Comparison of ENCODE assay signal across 9 mouse cellular contexts in genomic region chr13:43005131-43005579, GRCm38 (mm10).
DNase-seq lines count a peak whose midpoint lies in the region; ATAC-seq and TF ChIP-seq lines count a peak whose summit lies in the region.
"Had no signal": no experiment of that assay in that cellular context is flagged by ENCODE, and none has a peak within 500 bp of the region (broad histone marks: within the 10 kb centered on the region; RNA-seq: fewer than 3 reads in every experiment).

No protein-coding gene starts in this region.

- peak overlapping the region; percentile 58 for H3K27ac ChIP-seq in heart, embryonic 15.5 days
- peak overlapping the region; percentile 42; the same call in 1 of the 2 replicates for H3K27ac ChIP-seq in limb, embryonic 12.5 days
- H3K27ac ChIP-seq in forebrain, embryonic 14.5 days (ENCODE audit: low read depth, low read length), result no peak overlapping the region
- no peak overlapping the region for H3K27ac ChIP-seq in thymus, adult 2 months (ENCODE audit: control insufficient read depth, insufficient read depth, low read length)
- H3K27ac ChIP-seq in forebrain, embryonic 10.5 days, result no peak overlapping the region
- H3K27ac ChIP-seq: liver, embryonic 14.5 days had no signal

- 0 out of 2 replicates have a peak, but pooled peaks cover 5% of the 10 kb centered on the region for H3K4me1 ChIP-seq in heart, embryonic 15.5 days (replicated peaks)
- 0 out of 2 replicates have a peak, but pooled peaks cover 4% of the 10 kb centered on the region for H3K4me1 ChIP-seq in limb, embryonic 12.5 days (replicated peaks)
- H3K4me1 ChIP-seq in forebrain, embryonic 14.5 days (ENCODE audit: control insufficient read depth, insufficient read depth, low read length), result no peaks in the 10 kb centered on the region
- H3K4me1 ChIP-seq in thymus, adult 2 months (replicated peaks; ENCODE audit: control insufficient read depth, insufficient read depth, low read length), result no peaks in the 10 kb centered on the region
- H3K4me1 ChIP-seq in forebrain, embryonic 10.5 days, result peaks cover 8% of the 10 kb centered on the region

- DNase-seq in 3134 (ENCODE audit: extremely low read depth, insufficient read length, low spot score), result peak; percentile 6
- peak; percentile 43 for DNase-seq in embryo, embryonic 11 days
- DNase-seq in forebrain, embryonic 14.5 days (ENCODE audit: low spot score), result no peak
- DNase-seq in thymus, adult 2 months, result no peak
- DNase-seq in layer of hippocampus, adult 9-11 months, result no peak
- no peak for DNase-seq in forebrain, embryonic 10.5 days (ENCODE audit: extremely low spot score, low spot score)

- H3K36me3 ChIP-seq in heart, embryonic 15.5 days, result no peaks in the 10 kb centered on the region
- H3K36me3 ChIP-seq in limb, embryonic 12.5 days, result no peaks in the 10 kb centered on the region
- no peaks in the 10 kb centered on the region for H3K36me3 ChIP-seq in forebrain, embryonic 14.5 days (ENCODE audit: control insufficient read depth, insufficient read depth, low read length)
- no peaks in the 10 kb centered on the region for H3K36me3 ChIP-seq in thymus, adult 2 months (ENCODE audit: control insufficient read depth, insufficient read depth, low read length)
- no peaks in the 10 kb centered on the region for H3K36me3 ChIP-seq in forebrain, embryonic 10.5 days (replicated peaks)

- no peak for TF ChIP-seq CTCF in thymus, adult 2 months (IDR thresholded peaks at IDR 0.05; ENCODE audit: borderline replicate concordance, control insufficient read depth, extremely low read depth, insufficient read depth, low read length, poor library complexity)

- no peak overlapping the region for H3K9ac ChIP-seq in heart, embryonic 15.5 days
- H3K9ac ChIP-seq in limb, embryonic 12.5 days (replicated peaks), result no peak overlapping the region
- H3K9ac ChIP-seq in forebrain, embryonic 14.5 days (ENCODE audit: low read length), result no peak overlapping the region
- H3K9ac ChIP-seq: liver, embryonic 14.5 days had no signal

- H3K27me3 ChIP-seq in heart, embryonic 15.5 days, result no peaks in the 10 kb centered on the region
- no peaks in the 10 kb centered on the region for H3K27me3 ChIP-seq in limb, embryonic 12.5 days
- no peaks in the 10 kb centered on the region for H3K27me3 ChIP-seq in forebrain, embryonic 14.5 days (replicated peaks; ENCODE audit: control insufficient read depth, insufficient read depth, low read length)
- no peaks in the 10 kb centered on the region for H3K27me3 ChIP-seq in thymus, adult 2 months (ENCODE audit: control insufficient read depth, insufficient read depth, low read length)
- H3K27me3 ChIP-seq in forebrain, embryonic 10.5 days (ENCODE audit: poor library complexity, severe bottlenecking), result no peaks in the 10 kb centered on the region

- WGBS in heart, embryonic 15.5 days, result 26% methylated on average over 3 of the region's 3 CpGs
- WGBS in limb, embryonic 12.5 days, result 33% methylated on average over 3 of the region's 3 CpGs
- 32% methylated on average over 3 of the region's 3 CpGs for WGBS in forebrain, embryonic 14.5 days
- 61% methylated on average over 3 of the region's 3 CpGs for WGBS in thymus, adult 2 months
- 23% methylated on average over 3 of the region's 3 CpGs for WGBS in forebrain, embryonic 10.5 days

- no peak for TF ChIP-seq POLR2A in thymus, adult 2 months (IDR thresholded peaks at IDR 0.05; ENCODE audit: control insufficient read depth, extremely low read depth, insufficient read depth, low read length, poor library complexity)

- H3K4me3 ChIP-seq in heart, embryonic 15.5 days, result no peak overlapping the region
- no peak overlapping the region for H3K4me3 ChIP-seq in limb, embryonic 12.5 days (replicated peaks)
- no peak overlapping the region for H3K4me3 ChIP-seq in forebrain, embryonic 14.5 days (ENCODE audit: low read depth, low read length)
- no peak overlapping the region for H3K4me3 ChIP-seq in thymus, adult 2 months (ENCODE audit: control insufficient read depth, insufficient read depth, low read length)
- no peak overlapping the region for H3K4me3 ChIP-seq in forebrain, embryonic 10.5 days

- H3K9me3 ChIP-seq in heart, embryonic 15.5 days (replicated peaks), result no peaks in the 10 kb centered on the region
- no peaks in the 10 kb centered on the region for H3K9me3 ChIP-seq in limb, embryonic 12.5 days
- H3K9me3 ChIP-seq in forebrain, embryonic 14.5 days (replicated peaks; ENCODE audit: control insufficient read depth, low read length), result no peaks in the 10 kb centered on the region
- no peaks in the 10 kb centered on the region for H3K9me3 ChIP-seq in forebrain, embryonic 10.5 days

- no peak overlapping the region for H3K4me2 ChIP-seq in heart, embryonic 15.5 days
- H3K4me2 ChIP-seq in limb, embryonic 12.5 days, result no peak overlapping the region
- no peak overlapping the region for H3K4me2 ChIP-seq in forebrain, embryonic 14.5 days (ENCODE audit: low read length)

- 0 out of 2 replicates have a peak, but pooled peaks have one; percentile 39 for ATAC-seq in heart, embryonic 15.5 days (replicated peaks; ENCODE audit: insufficient number of reproducible peaks, insufficient read depth, low FRiP score, low read depth)
- ATAC-seq in limb, embryonic 12.5 days (ENCODE audit: insufficient number of reproducible peaks, insufficient read depth, low FRiP score, low TSS enrichment, low read depth), result no peak
- ATAC-seq in forebrain, embryonic 14.5 days, result no peak

Comparison
In these comparisons a context has a peak if more than half of its experiments do, and no peak if none do; other contexts are left out.
1. DNase-seq: peak in 3134 (single experiment) and embryo, embryonic 11 days (single experiment); none in forebrain, embryonic 14.5 days (single experiment), thymus, adult 2 months (single experiment), layer of hippocampus, adult 9-11 months (single experiment) and forebrain, embryonic 10.5 days (single experiment).
2. H3K27ac ChIP-seq: peak in heart, embryonic 15.5 days (single experiment) and limb, embryonic 12.5 days (single experiment); none in forebrain, embryonic 14.5 days (single experiment), thymus, adult 2 months (single experiment) and forebrain, embryonic 10.5 days (single experiment).